ENCODE assay signal across 11 mouse cellular contexts in the genomic region with DNA sequence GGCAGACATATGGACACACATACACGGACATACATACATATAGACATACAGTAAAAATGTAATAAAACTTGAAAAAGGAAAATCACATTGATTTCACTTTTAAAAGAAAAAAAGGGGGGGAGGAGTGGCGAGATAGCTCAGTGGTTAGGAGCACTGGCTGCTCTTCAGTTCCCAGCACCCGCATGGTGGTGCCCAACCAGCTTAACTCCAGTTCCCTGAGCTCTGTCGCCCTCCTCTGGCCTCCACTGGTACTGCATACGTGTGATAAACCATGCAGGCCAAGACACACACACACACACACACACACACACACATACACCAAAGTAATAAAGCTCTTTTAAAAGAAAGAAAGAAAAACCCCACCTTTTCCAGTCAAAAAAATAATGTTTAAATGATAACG. TPM values are rescaled to one million over a fixed set of nuclear protein-coding genes. Genes with fewer than 3 reads are reported as not detected.
DNase-seq lines count a peak whose midpoint lies in the region; TF ChIP-seq lines count a peak whose summit lies in the region.
"Had no signal": no experiment of that assay in that cellular context is flagged by ENCODE, and none has a peak within 500 bp of the region (broad histone marks: within the 10 kb centered on the region; RNA-seq: fewer than 3 reads in every experiment).

No protein-coding gene starts in this region.

- H3K27me3 ChIP-seq in limb, embryonic 10.5 days (ENCODE audit: low read depth, poor library complexity, severe bottlenecking), result no peaks in the 10 kb centered on the region
- H3K27me3 ChIP-seq: forebrain, embryonic 15.5 days had no signal

- no peak overlapping the region for H3K4me3 ChIP-seq in layer of hippocampus, adult 2 months
- no peak overlapping the region for H3K4me3 ChIP-seq in limb, embryonic 10.5 days
- H3K4me3 ChIP-seq: embryonic facial prominence, embryonic 10.5 days; forebrain, embryonic 15.5 days had no signal

- peak; percentile 55 for TF ChIP-seq CTCF in layer of hippocampus, adult 2 months (conservative IDR thresholded peaks at IDR 0.05)

- H3K4me1 ChIP-seq in limb, embryonic 10.5 days, result no peaks in the 10 kb centered on the region
- H3K4me1 ChIP-seq: embryonic facial prominence, embryonic 10.5 days; forebrain, embryonic 15.5 days had no signal

- DNase-seq in layer of hippocampus, adult 2 months (ENCODE audit: low spot score in 2 of 2), result no peak
- DNase-seq in layer of hippocampus, postnatal 10 days (ENCODE audit: low spot score in 2 of 2), result no peak
- peak; percentile 5 for DNase-seq in thymus, postnatal 25 days
- no peak for DNase-seq in thymus, postnatal 10 days (ENCODE audit: low spot score in 2 of 2)
- peak; percentile 10 for DNase-seq in T-cell, adult 2 months (ENCODE audit: low spot score)
- no peak for DNase-seq in frontal cortex, postnatal 14 days (ENCODE audit: low spot score in 2 of 2)
- no peak for DNase-seq in limb, embryonic 10.5 days (ENCODE audit: low spot score)

- no peaks in the 10 kb centered on the region for H3K9me3 ChIP-seq in limb, embryonic 10.5 days (replicated peaks)
- H3K9me3 ChIP-seq: forebrain, embryonic 15.5 days had no signal

- H3K36me3 ChIP-seq in limb, embryonic 10.5 days, result no peaks in the 10 kb centered on the region
- H3K36me3 ChIP-seq: embryonic facial prominence, embryonic 10.5 days; forebrain, embryonic 15.5 days had no signal

- no peak overlapping the region for H3K27ac ChIP-seq in layer of hippocampus, adult 2 months
- no peak overlapping the region for H3K27ac ChIP-seq in limb, embryonic 10.5 days
- H3K27ac ChIP-seq: embryonic facial prominence, embryonic 10.5 days; forebrain, embryonic 15.5 days had no signal

- WGBS in limb, embryonic 10.5 days, result 78% methylated on average over 6 of the region's 6 CpGs

RNA-seq across cellular contexts. Expression of a gene that starts 42.1 kb away (rescaled TPM):
- total RNA-seq in layer of hippocampus, adult 2 months (2021), result 1 to 10 TPM; 1.6 to 4.2 TPM
- 1 to 10 TPM; 1.5 to 1.8 TPM for total RNA-seq in layer of hippocampus, postnatal 10 days (2021)
- polyA plus RNA-seq in limb, embryonic 10.5 days (2016; fragmentation: Nextera tagmentation; extraction: Ambion mirVana), result 1.4 and 1.9 TPM in 2 replicates

RNA-seq across cellular contexts. Expression of a gene that starts 47.9 kb away (rescaled TPM):
- total RNA-seq in layer of hippocampus, adult 2 months (2021), result not detected
- not detected for total RNA-seq in layer of hippocampus, postnatal 10 days (2021)
- polyA plus RNA-seq in limb, embryonic 10.5 days (2016; fragmentation: Nextera tagmentation; extraction: Ambion mirVana), result not detected in 2 replicates
- total RNA-seq: layer of hippocampus, postnatal 25 days had no signal
- polyA plus RNA-seq: embryonic facial prominence, embryonic 10.5 days; forebrain, embryonic 15.5 days; heart, embryonic 11.5 days had no signal

Comparison
In these comparisons a context has a peak if more than half of its experiments do, and no peak if none do; other contexts are left out.
1. DNase-seq: peak in thymus, postnatal 25 days (single experiment) and T-cell, adult 2 months (single experiment); none in layer of hippocampus, adult 2 months (0 of 2), layer of hippocampus, postnatal 10 days (0 of 2), thymus, postnatal 10 days (0 of 2), frontal cortex, postnatal 14 days (0 of 2) and limb, embryonic 10.5 days (single experiment).